Mouse (Mus musculus) kidney, embryonic 15.5 days (tissue): ENCODE data around the gene Heatr9. TPM values are rescaled to one million over a fixed set of nuclear protein-coding genes. Genes with fewer than 3 reads are reported as not detected.

Experiments
- ATAC-seq: fragments of 200-750 bp; cut with Nextera tagmentation; replicated peaks from 2 replicates; pipeline ENCODE4 v1.8.0; 2017; ENCODE audit warnings: moderate TSS enrichment; ENCODE audit not compliant: low FRiP score
- H3K27ac ChIP-seq: fragments of 300-500 bp; sonication (generic); 2 replicates; pipeline ENCODE4 v1.5.1; 2015; ENCODE audit warnings: mild to moderate bottlenecking, inconsistent platforms
- H3K27me3 ChIP-seq: fragments of 300-500 bp; sonication (generic); 2 replicates; pipeline ENCODE4 v1.6.1; 2015; ENCODE audit warnings: inconsistent platforms
- H3K36me3 ChIP-seq: fragments of 300-500 bp; sonication (generic); 2 replicates; pipeline ENCODE4 v1.6.1; 2015; ENCODE audit warnings: inconsistent platforms
- H3K4me1 ChIP-seq: fragments of 300-500 bp; sonication (generic); 2 replicates; pipeline ENCODE4 v1.6.1; 2015; ENCODE audit warnings: inconsistent platforms
- H3K4me2 ChIP-seq: fragments of 300-500 bp; sonication (generic); 2 replicates; pipeline ENCODE4 v1.6.1; 2015; ENCODE audit warnings: moderate library complexity, mild to moderate bottlenecking, inconsistent platforms
- H3K4me3 ChIP-seq: fragments of 300-500 bp; sonication (generic); replicated peaks from 2 replicates; pipeline ENCODE4 v1.5.1; 2015; ENCODE audit warnings: mild to moderate bottlenecking, inconsistent platforms
- H3K9ac ChIP-seq: fragments of 300-500 bp; sonication (generic); 2 replicates; pipeline ENCODE4 v1.6.1; 2015; ENCODE audit warnings: mild to moderate bottlenecking, inconsistent platforms
- H3K9me3 ChIP-seq: fragments of 300-500 bp; sonication (generic); replicated peaks from 2 replicates; pipeline ENCODE4 v1.6.1; 2016; ENCODE audit warnings: inconsistent platforms
- WGBS: fragments of 180-500 bp; shearing (Covaris S2); methylation state at CpG from one replicate; pipeline ENCODE4 v1.1.7; 2015; ENCODE audit warnings: mixed read lengths; 5-methylcytosine and 5-hydroxymethylcytosine counted together
- polyA plus RNA-seq: library from polyadenylated mRNA; unstranded; fragments of >200 nt; fragmentation: Nextera tagmentation; extraction: Ambion mirVana; gene quantifications from 2 replicates; pipeline ENCODE4 v1.2.1, GENCODE M21; 2015

Heatr9 gene
- polyA plus RNA-seq, 1 experiment from 2014 or later: not detected

GRCm38 (mm10) chr11:83465976-83466375, 56.0 kb downstream of the Heatr9 start:
- Histone ChIP-seq H3K4me2 (no peak overlapping the region), H3K4me1 (peaks cover 12% of the 10 kb centered on the region), H3K9ac (no peak overlapping the region), H3K4me3 (no peak overlapping the region), H3K9me3 (no peaks in the 10 kb centered on the region), H3K27ac (no peak overlapping the region), H3K27me3 (peaks cover 45% of the 10 kb centered on the region), H3K36me3 (no peaks in the 10 kb centered on the region)
- 31% methylated on average over 2 of the region's 2 CpGs for WGBS
- ATAC-seq: no peak

- Histone ChIP-seq H3K9me3 (no peaks in the 10 kb centered on the region), H3K27ac (0 out of 2 replicates have a peak within 1 kb of the TSS, but pooled peaks have one; percentile 9), H3K27me3 (peaks cover 38% of the 10 kb centered on the region), H3K4me3 (peak within 1 kb of the TSS; percentile 63), H3K9ac (peak within 1 kb of the TSS; percentile 56), H3K36me3 (no peaks in the 10 kb centered on the region), H3K4me1 (peaks cover 20% of the 10 kb centered on the region), H3K4me2 (peak within 1 kb of the TSS; percentile 96)
- peak; percentile 81 for ATAC-seq
- WGBS: under 1% methylated on average over 42 of the region's 42 CpGs
Observed at GRCm38 (mm10) chr11:83462711-83463244, 59.2 kb downstream of the Heatr9 start, which contains the start of gene Mmp28. Gene Mmp28, minus strand, starts transcription at chr11:83463071.

Other genes starting within 250 kb of the Heatr9 start
- 0.30 and 0.66 TPM in 2 replicates for gene Slfn14, start 235.4 kb downstream of the Heatr9 start, polyA plus RNA-seq
- 62.5 and 65.2 TPM in 2 replicates for gene Ap2b1, start 223.2 kb downstream of the Heatr9 start, polyA plus RNA-seq
- gene Pex12, start 219.6 kb downstream of the Heatr9 start, polyA plus RNA-seq: 11.7 and 13.2 TPM in 2 replicates
- 1.0 and 1.6 TPM in 2 replicates for gene Rasl10b, start 113.0 kb downstream of the Heatr9 start, polyA plus RNA-seq
- gene Gas2l2, start 92.7 kb downstream of the Heatr9 start, polyA plus RNA-seq: not detected in 2 replicates
- gene 1700020L24Rik, start 84.5 kb downstream of the Heatr9 start, polyA plus RNA-seq: 0.35 TPM in 1 of 2 replicates, not detected in the other
- gene Mmp28, start 59.1 kb downstream of the Heatr9 start, polyA plus RNA-seq: 1.3 and 1.4 TPM in 2 replicates
- gene Taf15, start 49.1 kb downstream of the Heatr9 start, polyA plus RNA-seq: 13.6 and 17.1 TPM in 2 replicates
- gene Ccl5, start 8.3 kb upstream of the Heatr9 start, polyA plus RNA-seq: not detected in 2 replicates
- 4.7 and 6.1 TPM in 2 replicates for gene Ccl9, start 56.5 kb upstream of the Heatr9 start, polyA plus RNA-seq
- 3.9 and 8.3 TPM in 2 replicates for gene Ccl6, start 70.9 kb upstream of the Heatr9 start, polyA plus RNA-seq
- gene Rpl9-ps1, start 123.4 kb upstream of the Heatr9 start, polyA plus RNA-seq: not detected in 2 replicates
- gene Ccl3, start 127.2 kb upstream of the Heatr9 start, polyA plus RNA-seq: 0.37 and 0.91 TPM in 2 replicates
- 0.34 and 0.71 TPM in 2 replicates for gene Ccl4, start 140.4 kb upstream of the Heatr9 start, polyA plus RNA-seq
- gene Wfdc17, start 181.8 kb upstream of the Heatr9 start, polyA plus RNA-seq: 2.2 and 3.3 TPM in 2 replicates
- gene Wfdc18, start 186.8 kb upstream of the Heatr9 start, polyA plus RNA-seq: 0.44 and 0.94 TPM in 2 replicates
- 1.0 and 1.4 TPM in 2 replicates for gene Wfdc21, start 224.8 kb upstream of the Heatr9 start, polyA plus RNA-seq
- 22.7 and 25.2 TPM in 2 replicates for gene Heatr6, start 231.5 kb upstream of the Heatr9 start, polyA plus RNA-seq